Mouse (Mus musculus) cerebellum, adult 2 months (tissue): ENCODE data around the gene Gm11011. TPM values are rescaled to one million over a fixed set of nuclear protein-coding genes. Genes with fewer than 3 reads are reported as not detected.

Source experiments
- DNase-seq, 2 experiments: peaks; one replicate each; pipeline ENCODE4 v3.0.0; 2021
- H3K27ac ChIP-seq: fragments of 200-500 bp; 2 replicates; pipeline ENCODE4 v1.5.1; 2012; ENCODE audit warnings: low read length, control low read depth, inconsistent platforms; ENCODE audit not compliant: insufficient read depth
- H3K27me3 ChIP-seq: fragments of 200-500 bp; 2 replicates; pipeline ENCODE4 v1.6.1; 2012; ENCODE audit warnings: inconsistent platforms, mild to moderate bottlenecking, low read length, moderate library complexity; ENCODE audit not compliant: control insufficient read depth, insufficient read depth
- H3K4me1 ChIP-seq: fragments of 200-500 bp; 2 replicates; pipeline ENCODE4 v1.6.1; 2011; ENCODE audit warnings: low read length; ENCODE audit not compliant: control insufficient read depth, insufficient read depth
- H3K4me3 ChIP-seq: fragments of 200-500 bp; replicated peaks from 2 replicates; pipeline ENCODE3; 2011; ENCODE audit warnings: mild to moderate bottlenecking, low read depth, low read length, control low read depth; ENCODE audit not compliant: insufficient read depth
- CTCF ChIP-seq: fragments of 200-500 bp; IDR thresholded peaks from 2 replicates; pipeline ENCODE4 v1.5.1; 2011; ENCODE audit warnings: low read depth, mild to moderate bottlenecking, control low read depth, low read length, moderate library complexity, borderline replicate concordance; ENCODE audit not compliant: insufficient read depth
- POLR2A ChIP-seq: fragments of 200-500 bp; IDR thresholded peaks from 2 replicates; pipeline ENCODE4 v1.6.1; 2011; ENCODE audit warnings: low read length, control low read depth, borderline replicate concordance; ENCODE audit not compliant: insufficient read depth
- WGBS: fragments of 180-500 bp; shearing (Covaris S2); methylation state at CpG from one replicate; pipeline ENCODE4 v1.1.7; 2018; 5-methylcytosine and 5-hydroxymethylcytosine counted together
- polyA plus RNA-seq: library from polyadenylated mRNA; depleted of rRNA; stranded (reverse); fragments of >200 nt; gene quantifications from 2 replicates; pipeline ENCODE4 v1.2.3, GENCODE M21; 2012; rRNA removed

Gm11011 gene
- polyA plus RNA-seq, 1 experiment, result not detected

DNA sequence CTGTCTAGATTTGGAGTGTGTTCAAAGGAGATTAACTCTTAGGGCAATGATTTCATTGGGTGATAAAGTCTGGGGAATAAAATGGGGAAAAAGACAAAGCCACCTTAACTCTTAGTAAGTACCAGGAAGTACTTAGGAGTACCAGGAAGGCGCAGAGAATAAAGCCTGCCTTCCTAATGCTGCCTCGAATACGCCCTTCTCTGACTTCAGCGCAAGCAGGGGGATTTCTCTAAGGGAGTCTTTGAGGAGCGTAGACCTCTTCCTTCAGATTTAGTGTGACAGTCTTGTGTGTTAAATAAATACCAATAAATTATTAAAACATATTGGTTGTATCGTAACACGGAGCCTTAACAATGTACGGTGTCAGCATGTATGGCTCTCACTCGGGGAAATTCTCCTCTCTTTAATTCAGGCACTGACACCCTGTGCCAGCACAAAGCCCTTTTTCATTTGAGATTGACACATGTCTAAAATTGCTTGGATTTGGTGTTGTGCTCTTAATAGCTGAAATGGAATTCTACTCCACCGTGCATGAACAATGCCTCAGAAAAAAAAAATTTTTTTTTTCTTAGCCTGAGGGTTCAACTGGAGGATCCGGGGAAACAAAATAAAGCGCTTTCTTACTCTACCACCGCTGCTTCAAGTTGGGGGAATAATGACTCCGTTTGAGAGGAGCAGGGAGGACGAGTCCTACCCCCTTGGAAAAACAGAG lies 2.6 kb downstream of the Gm11011 start:
- DNase-seq, result no peak
- Histone ChIP-seq H3K27ac (no peak overlapping the region), H3K27me3 (no peaks in the 10 kb centered on the region), H3K4me1 (no peaks in the 10 kb centered on the region), H3K4me3 (no peak overlapping the region)
- 70% methylated on average over 15 of the region's 15 CpGs for WGBS
- no peak for TF ChIP-seq CTCF
- no peak for TF ChIP-seq POLR2A

DNA sequence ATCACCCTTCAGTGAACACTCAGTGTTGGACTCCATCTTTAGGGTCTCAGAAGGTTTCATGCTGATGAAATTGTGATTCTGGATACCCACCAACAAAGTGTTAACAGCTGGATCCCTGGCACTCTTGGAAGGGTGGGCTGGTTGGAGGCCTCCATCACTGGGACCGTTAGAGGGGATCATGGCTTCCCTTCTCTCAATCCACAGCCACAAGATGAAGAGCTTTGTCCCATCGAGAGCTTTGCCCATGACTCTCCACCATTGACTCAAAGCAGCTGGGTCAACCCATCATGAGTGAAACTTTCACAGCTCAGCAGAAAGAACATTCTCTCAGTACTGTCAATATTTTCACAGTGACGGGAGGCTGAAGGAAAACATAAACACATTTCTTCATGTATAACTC lies 4.1 kb downstream of the Gm11011 start:
- H3K4me1 ChIP-seq, result no peaks in the 10 kb centered on the region
- H3K27ac ChIP-seq, result no peak overlapping the region
- H3K4me3 ChIP-seq, result no peak overlapping the region
- DNase-seq, result no peak
- TF ChIP-seq CTCF (no peak), POLR2A (no peak)
- WGBS, result 66% methylated on average over 3 of the region's 3 CpGs
- no peaks in the 10 kb centered on the region for H3K27me3 ChIP-seq

DNA sequence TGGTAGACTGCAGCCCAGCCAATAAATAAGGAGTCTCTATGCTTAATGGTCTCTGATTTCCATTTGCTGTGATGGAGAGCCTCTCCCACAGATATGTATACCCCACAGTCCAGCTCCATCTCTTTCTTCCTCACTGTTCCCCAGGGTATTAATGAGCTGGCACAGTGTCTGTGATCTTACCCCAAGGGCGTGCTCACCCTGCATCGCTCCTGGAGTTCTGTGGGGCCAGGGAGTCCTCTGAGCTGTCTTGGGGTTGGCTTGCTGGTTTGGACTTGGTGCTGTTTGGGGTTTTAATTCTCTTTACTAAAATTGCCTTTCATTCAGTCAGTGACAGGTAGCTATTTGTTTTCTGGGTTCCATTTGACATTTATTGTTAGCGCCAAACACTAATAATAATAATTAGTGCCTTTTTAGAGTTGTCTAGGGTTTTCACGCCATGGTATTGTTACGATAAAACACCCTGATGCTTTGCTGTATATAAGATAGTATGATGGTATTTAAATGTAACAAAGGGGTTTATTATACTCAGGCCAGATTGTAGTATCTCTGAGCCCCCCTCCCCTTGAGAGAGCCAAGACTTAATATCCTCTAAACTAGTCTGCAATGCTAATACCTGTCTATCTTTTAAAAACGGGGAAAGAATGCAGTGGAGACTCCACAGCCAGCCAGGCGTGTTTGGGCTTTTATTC lies 9.9 kb downstream of the Gm11011 start:
- Histone ChIP-seq H3K27me3 (no peaks in the 10 kb centered on the region), H3K27ac (no peak overlapping the region), H3K4me1 (no peaks in the 10 kb centered on the region), H3K4me3 (no peak overlapping the region)
- DNase-seq, result no peak
- 87% methylated on average over 7 of the region's 7 CpGs for WGBS
- TF ChIP-seq CTCF, result no peak
- TF ChIP-seq POLR2A, result no peak

DNA sequence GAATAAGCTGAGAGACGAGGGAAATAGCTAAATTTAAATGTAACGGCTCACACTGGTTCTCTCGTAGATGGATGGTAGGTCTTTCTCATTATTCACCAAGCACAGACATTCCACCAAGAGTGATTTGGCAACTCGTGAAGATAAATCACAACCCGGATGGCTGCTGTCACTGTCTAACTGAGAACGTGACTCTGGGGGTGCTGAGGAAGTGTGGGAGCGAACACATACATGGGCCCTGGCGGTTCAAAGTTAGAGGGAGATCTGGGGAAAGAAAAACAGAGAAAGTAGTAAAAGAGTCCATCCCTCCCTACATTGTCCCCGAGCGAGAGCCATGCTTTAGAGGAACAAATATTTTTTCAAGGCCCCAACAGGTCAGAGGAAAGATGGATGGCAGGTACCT lies 17.5 kb downstream of the Gm11011 start:
- Histone ChIP-seq H3K4me3 (no peak overlapping the region), H3K4me1 (no peaks in the 10 kb centered on the region), H3K27me3 (no peaks in the 10 kb centered on the region), H3K27ac (no peak overlapping the region)
- TF ChIP-seq POLR2A (no peak), CTCF (no peak)
- no peak for DNase-seq
- 90% methylated on average over 10 of the region's 10 CpGs for WGBS

DNA sequence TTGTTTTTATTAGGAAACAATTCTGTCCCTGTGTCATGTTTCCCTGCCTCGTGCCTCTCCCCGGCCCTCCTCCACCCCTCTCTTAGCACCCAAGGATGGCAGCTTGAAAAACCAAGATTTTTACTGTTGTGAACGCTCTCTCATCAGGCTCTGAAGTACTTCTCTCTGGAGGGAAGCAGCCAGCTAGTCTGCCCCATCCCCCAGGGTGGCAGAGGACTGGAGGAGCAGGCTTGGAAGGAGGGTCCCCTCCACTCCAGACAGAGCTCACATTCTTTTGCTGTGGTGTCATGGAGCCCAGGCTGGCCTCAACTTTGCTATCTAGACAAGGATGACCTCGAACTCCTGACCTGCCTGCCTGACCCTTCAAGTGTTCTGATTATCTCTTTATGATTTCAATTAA lies 21.4 kb downstream of the Gm11011 start:
- DNase-seq, result no peak
- no peak overlapping the region for H3K4me3 ChIP-seq
- H3K27me3 ChIP-seq, result no peaks in the 10 kb centered on the region
- WGBS, result 54% methylated on average over 4 of the region's 4 CpGs
- no peaks in the 10 kb centered on the region for H3K4me1 ChIP-seq
- TF ChIP-seq CTCF (no peak), POLR2A (no peak)
- no peak overlapping the region for H3K27ac ChIP-seq

DNA sequence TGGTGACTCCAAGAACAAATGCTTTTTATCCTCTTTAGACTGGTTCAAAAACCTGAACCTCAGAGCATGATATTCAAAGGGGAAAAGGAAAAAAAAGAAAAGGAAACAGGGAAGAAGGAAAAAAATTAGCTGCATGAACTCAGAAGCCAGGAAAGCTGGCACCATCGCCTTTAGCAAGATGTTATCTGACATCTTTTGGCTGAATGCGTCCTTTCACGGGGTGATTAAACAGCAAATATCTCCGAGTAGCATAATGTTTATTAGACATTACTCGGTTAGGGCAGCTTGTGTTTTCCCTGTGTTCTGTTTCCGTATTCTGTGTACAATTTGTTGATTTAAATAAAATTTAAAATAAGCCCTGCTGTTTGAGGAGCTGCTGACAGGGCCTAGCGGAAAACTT lies 21.8 kb downstream of the Gm11011 start:
- Histone ChIP-seq H3K27ac (no peak overlapping the region), H3K4me3 (no peak overlapping the region), H3K4me1 (no peaks in the 10 kb centered on the region), H3K27me3 (no peaks in the 10 kb centered on the region)
- no peak for DNase-seq
- WGBS, result 45% methylated on average over 7 of the region's 7 CpGs
- TF ChIP-seq POLR2A (no peak), CTCF (no peak)

DNA sequence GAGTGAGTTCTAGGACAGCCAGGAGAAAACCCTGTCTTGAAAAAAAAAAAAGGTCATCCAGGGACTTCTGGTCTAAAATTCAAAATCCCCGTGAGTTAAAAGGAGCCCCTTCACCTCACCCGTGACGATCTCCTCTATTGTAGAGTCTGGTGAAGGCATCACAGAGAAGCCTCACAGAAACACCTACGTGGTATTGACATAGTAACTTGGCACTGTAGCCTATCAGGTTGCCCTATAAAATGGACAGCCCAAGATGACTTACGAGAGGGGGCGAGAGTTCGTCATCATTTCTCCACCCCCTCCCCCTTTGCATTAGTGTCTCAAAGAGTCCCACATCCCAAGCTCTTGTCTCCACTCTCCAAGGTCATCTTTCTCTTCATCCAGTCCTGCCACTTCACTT lies 41.9 kb downstream of the Gm11011 start:
- no peak overlapping the region for H3K4me3 ChIP-seq
- no peaks in the 10 kb centered on the region for H3K27me3 ChIP-seq
- H3K4me1 ChIP-seq, result no peaks in the 10 kb centered on the region
- 96% methylated on average over 7 of the region's 7 CpGs for WGBS
- DNase-seq, result no peak
- TF ChIP-seq POLR2A, result no peak
- TF ChIP-seq CTCF, result no peak
- no peak overlapping the region for H3K27ac ChIP-seq

DNA sequence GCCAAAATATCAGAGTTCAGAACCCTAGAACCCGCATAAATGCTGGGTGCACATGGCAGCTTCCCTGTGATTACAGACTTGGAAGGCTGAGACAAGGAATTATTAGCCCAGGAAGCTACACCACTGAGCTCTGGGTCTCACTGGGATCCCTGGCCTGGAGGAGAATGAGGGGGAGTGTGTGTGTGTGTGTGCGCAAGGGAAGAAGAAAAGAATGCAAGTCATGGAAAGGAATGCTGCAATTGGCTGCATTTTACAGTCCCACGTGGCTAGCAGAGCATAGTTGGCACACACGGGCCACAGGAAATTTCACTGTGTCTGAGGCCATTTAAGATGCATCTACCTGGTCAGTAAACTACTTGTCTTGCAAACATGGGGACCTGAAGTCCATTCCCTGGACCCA lies 48.6 kb downstream of the Gm11011 start:
- TF ChIP-seq CTCF, result no peak
- TF ChIP-seq POLR2A, result no peak
- H3K27ac ChIP-seq, result no peak overlapping the region
- H3K4me1 ChIP-seq, result no peaks in the 10 kb centered on the region
- no peak overlapping the region for H3K4me3 ChIP-seq
- no peak for DNase-seq
- 55% methylated on average over 4 of the region's 4 CpGs for WGBS
- no peaks in the 10 kb centered on the region for H3K27me3 ChIP-seq

Other genes with a start within 250 kb of the Gm11011 start
- gene Tshz2, start 45.3 kb upstream of the Gm11011 start, polyA plus RNA-seq, result 12.5 and 16.1 TPM in 2 replicates